ENCODE assay signal across 28 mouse cellular contexts in genomic region chr1:31190237-31190866, GRCm38 (mm10). TPM values are rescaled to one million over a fixed set of nuclear protein-coding genes. Genes with fewer than 3 reads are reported as not detected.
DNase-seq lines count a peak whose midpoint lies in the region; ATAC-seq and TF ChIP-seq lines count a peak whose summit lies in the region.
"Had no signal": no experiment of that assay in that cellular context is flagged by ENCODE, and none has a peak within 500 bp of the region (broad histone marks: within the 10 kb centered on the region; RNA-seq: fewer than 3 reads in every experiment).

No protein-coding gene starts in this region.

- peak; percentile 76 for DNase-seq in heart, adult 11 months
- no peak for DNase-seq in heart, postnatal 36 days
- DNase-seq in kidney, postnatal 14 days = no peak
- DNase-seq in kidney, postnatal 0 days (ENCODE audit: low spot score) = peak; percentile 19
- no peak for DNase-seq in kidney, adult 18-20 months
- DNase-seq: adrenal gland, adult 8-10 months; adrenal gland, postnatal 14 days; adrenal gland, postnatal 36 days; B cell, adult 2 months; cerebellum, adult 11-12 months; cerebellum, adult 2 months; cerebellum, adult 9-10 months; cerebellum, postnatal 10 days; cerebellum, postnatal 25 days had no signal

- H3K4me2 ChIP-seq in kidney, embryonic 15.5 days = no peak overlapping the region
- H3K4me2 ChIP-seq in kidney, postnatal 0 days (ENCODE audit: low read length) = no peak overlapping the region
- H3K4me2 ChIP-seq: embryonic facial prominence, embryonic 12.5 days; forebrain, embryonic 13.5 days; forebrain, embryonic 15.5 days had no signal

- H3K9me3 ChIP-seq in kidney, embryonic 15.5 days (replicated peaks) = no peaks in the 10 kb centered on the region
- no peaks in the 10 kb centered on the region for H3K9me3 ChIP-seq in kidney, postnatal 0 days (replicated peaks; ENCODE audit: low read length)
- H3K9me3 ChIP-seq: embryonic facial prominence, embryonic 10.5 days; embryonic facial prominence, embryonic 12.5 days; forebrain, embryonic 13.5 days; forebrain, embryonic 15.5 days; G1E had no signal

- no peak overlapping the region for H3K27ac ChIP-seq in kidney, embryonic 15.5 days
- H3K27ac ChIP-seq in kidney, postnatal 0 days = no peak overlapping the region
- H3K27ac ChIP-seq: embryonic facial prominence, embryonic 10.5 days; embryonic facial prominence, embryonic 12.5 days; forebrain, embryonic 13.5 days; forebrain, embryonic 15.5 days had no signal

- peak; percentile 67; the same call in 1 of the 2 replicates for ATAC-seq in kidney, embryonic 15.5 days (replicated peaks; ENCODE audit: low FRiP score)
- ATAC-seq in kidney, postnatal 0 days (replicated peaks; ENCODE audit: low FRiP score, low read depth) = no peak
- ATAC-seq: activated CD4-positive, CD25-positive, alpha-beta regulatory T cell, adult 4 months; CD4-positive, CD25-positive, alpha-beta regulatory T cell, adult 4 months; forebrain, embryonic 13.5 days; forebrain, embryonic 15.5 days; Patski had no signal

- intact Hi-C loops in heart, postnatal 36 days (cut with DNase I) = no loop called here

- no peaks in the 10 kb centered on the region for H3K27me3 ChIP-seq in kidney, embryonic 15.5 days
- no peaks in the 10 kb centered on the region for H3K27me3 ChIP-seq in kidney, postnatal 0 days (ENCODE audit: insufficient read depth, low read length)
- H3K27me3 ChIP-seq: CH12.LX; embryonic facial prominence, embryonic 12.5 days; forebrain, embryonic 13.5 days; forebrain, embryonic 15.5 days; Patski had no signal

- no peak overlapping the region for H3K4me3 ChIP-seq in kidney, embryonic 15.5 days (replicated peaks)
- H3K4me3 ChIP-seq in kidney, postnatal 0 days (replicated peaks; ENCODE audit: low read depth, low read length) = no peak overlapping the region
- H3K4me3 ChIP-seq: embryonic facial prominence, embryonic 10.5 days; embryonic facial prominence, embryonic 12.5 days; forebrain, embryonic 13.5 days; forebrain, embryonic 15.5 days had no signal

- no peak overlapping the region for H3K9ac ChIP-seq in kidney, embryonic 15.5 days
- H3K9ac ChIP-seq in kidney, postnatal 0 days (ENCODE audit: low read depth, low read length) = no peak overlapping the region
- H3K9ac ChIP-seq: embryonic facial prominence, embryonic 12.5 days; forebrain, embryonic 13.5 days; forebrain, embryonic 15.5 days had no signal

- H3K36me3 ChIP-seq in kidney, embryonic 15.5 days = no peaks in the 10 kb centered on the region
- H3K36me3 ChIP-seq in kidney, postnatal 0 days (ENCODE audit: insufficient read depth, low read length) = no peaks in the 10 kb centered on the region
- H3K36me3 ChIP-seq: embryonic facial prominence, embryonic 10.5 days; embryonic facial prominence, embryonic 12.5 days; forebrain, embryonic 15.5 days; G1E had no signal

- 54% methylated on average over 10 of the region's 10 CpGs for WGBS in kidney, embryonic 15.5 days
- 37% methylated on average over 10 of the region's 10 CpGs for WGBS in kidney, postnatal 0 days

- TF ChIP-seq CTCF in kidney, postnatal 0 days (IDR thresholded peaks at IDR 0.05; ENCODE audit: low read depth) = no peak

- no peaks in the 10 kb centered on the region for H3K4me1 ChIP-seq in kidney, embryonic 15.5 days
- no peaks in the 10 kb centered on the region for H3K4me1 ChIP-seq in kidney, postnatal 0 days (replicated peaks; ENCODE audit: insufficient read depth, low read length)
- H3K4me1 ChIP-seq: embryonic facial prominence, embryonic 10.5 days; embryonic facial prominence, embryonic 12.5 days; forebrain, embryonic 13.5 days; forebrain, embryonic 15.5 days had no signal

RNA-seq across cellular contexts. Expression of gene Lgsn, which starts 14.2 kb away (rescaled TPM):
- total RNA-seq in heart, postnatal 36 days (2021) = not detected
- not detected in 2 replicates for polyA plus RNA-seq in kidney, embryonic 15.5 days (2015; fragmentation: Nextera tagmentation; extraction: Ambion mirVana)
- not detected in 2 replicates for polyA plus RNA-seq in kidney, postnatal 0 days (2015; fragmentation: Nextera tagmentation; extraction: Ambion mirVana)
- total RNA-seq: adrenal gland, adult 18-20 months; adrenal gland, adult 8-10 months; adrenal gland, postnatal 14 days; adrenal gland, postnatal 36 days; G1E had no signal
- polyA plus RNA-seq: activated CD4-positive, CD25-positive, alpha-beta regulatory T cell, adult 4 months; CD4-positive, CD25-positive, alpha-beta regulatory T cell, adult 4 months; cortical plate, adult 2 months; embryonic facial prominence, embryonic 10.5 days; embryonic facial prominence, embryonic 12.5 days; embryonic facial prominence, embryonic 14.5 days; forebrain, embryonic 11.5 days; forebrain, embryonic 13.5 days; forebrain, embryonic 15.5 days; G1E; Patski had no signal

RNA-seq across cellular contexts. Expression of gene 4931428L18Rik, which starts 32.1 kb away (rescaled TPM):
- total RNA-seq in heart, postnatal 36 days (2021) = under 1 TPM in 1 of 2 experiments, not detected in 1; 0.16 TPM
- not detected in 2 replicates for polyA plus RNA-seq in kidney, embryonic 15.5 days (2015; fragmentation: Nextera tagmentation; extraction: Ambion mirVana)
- not detected in 2 replicates for polyA plus RNA-seq in kidney, postnatal 0 days (2015; fragmentation: Nextera tagmentation; extraction: Ambion mirVana)
- total RNA-seq: adrenal gland, adult 8-10 months; adrenal gland, postnatal 36 days had no signal
- polyA plus RNA-seq: activated CD4-positive, CD25-positive, alpha-beta regulatory T cell, adult 4 months; CD4-positive, CD25-positive, alpha-beta regulatory T cell, adult 4 months; cerebellum, adult 2 months; cortical plate, adult 2 months; embryonic facial prominence, embryonic 10.5 days; embryonic facial prominence, embryonic 12.5 days; embryonic facial prominence, embryonic 14.5 days; forebrain, embryonic 11.5 days; forebrain, embryonic 13.5 days; forebrain, embryonic 15.5 days; G1E; Patski had no signal

RNA-seq across cellular contexts. Expression of gene Pih1d3, which starts 32.3 kb away (rescaled TPM):
- total RNA-seq in heart, postnatal 36 days (2021) = not detected
- not detected in 2 replicates for polyA plus RNA-seq in kidney, embryonic 15.5 days (2015; fragmentation: Nextera tagmentation; extraction: Ambion mirVana)
- not detected in 2 replicates for polyA plus RNA-seq in kidney, postnatal 0 days (2015; fragmentation: Nextera tagmentation; extraction: Ambion mirVana)
- total RNA-seq: adrenal gland, adult 18-20 months; adrenal gland, adult 8-10 months; adrenal gland, postnatal 14 days; adrenal gland, postnatal 36 days had no signal
- polyA plus RNA-seq: activated CD4-positive, CD25-positive, alpha-beta regulatory T cell, adult 4 months; CD4-positive, CD25-positive, alpha-beta regulatory T cell, adult 4 months; cerebellum, adult 2 months; cortical plate, adult 2 months; embryonic facial prominence, embryonic 10.5 days; embryonic facial prominence, embryonic 12.5 days; embryonic facial prominence, embryonic 14.5 days; forebrain, embryonic 11.5 days; forebrain, embryonic 13.5 days; forebrain, embryonic 15.5 days; G1E; Patski had no signal

Comparison
In these comparisons a context has a peak if more than half of its experiments do, and no peak if none do; other contexts are left out.
1. DNase-seq: peak in heart, adult 11 months (single experiment) and kidney, postnatal 0 days (single experiment); none in heart, postnatal 36 days (0 of 2), kidney, postnatal 14 days (single experiment) and kidney, adult 18-20 months (single experiment).